Mouse (Mus musculus): ENCODE results near the gene Shcbp1. TPM values are rescaled to one million over a fixed set of nuclear protein-coding genes. Genes with fewer than 3 reads are reported as not detected.
A peak's percentile ranks its signal among the peaks of the same experiment; 100 is the strongest.
"Not testable (repeated sequence)": the region's sequence is repeated elsewhere in the genome, so short reads cannot be mapped to it uniquely, and the experiment has no call there.

Gene Shcbp1
- total and polyA plus RNA-seq, 2 experiments from 2014 or later = 5.1 to 14.7 TPM

DNA sequence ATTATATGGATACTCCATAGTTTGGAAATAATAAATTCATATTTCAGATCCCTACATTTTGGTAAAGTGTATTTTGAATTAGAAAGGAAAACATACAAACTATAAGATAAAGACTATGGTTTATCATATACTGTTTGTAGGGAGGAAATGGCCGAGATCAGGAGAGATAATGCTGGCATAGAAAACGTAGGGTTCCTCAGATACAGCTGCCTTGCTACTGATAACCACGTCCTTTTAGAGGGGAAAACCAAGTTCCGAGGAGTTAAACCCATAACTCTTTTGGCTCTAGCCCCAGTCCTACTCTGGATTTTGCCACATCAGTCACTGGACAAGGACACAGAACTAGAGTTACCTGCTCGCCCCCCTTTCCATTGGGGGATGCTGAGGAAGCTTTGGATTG lies 26.3 kb downstream of the Shcbp1 start:
- H3K27ac ChIP-seq (ENCODE audit: low read depth) = no peak overlapping the region
- 76% methylated on average over 5 of the region's 5 CpGs for WGBS
- DNase-seq (ENCODE audit: low spot score) (no peak), ATAC-seq (ENCODE audit: insufficient read depth, low read depth) (no peak)
- H3K36me3 ChIP-seq (replicated peaks; ENCODE audit: control insufficient read depth, insufficient read depth, low read length) = 0 out of 2 replicates have a peak, but pooled peaks cover 5% of the 10 kb centered on the region
- H3K4me3 ChIP-seq (ENCODE audit: low read depth, low read length) = no peak overlapping the region
- H3K27me3 ChIP-seq (ENCODE audit: control insufficient read depth, insufficient read depth, low read length) = no peaks in the 10 kb centered on the region
- no peaks in the 10 kb centered on the region for H3K4me1 ChIP-seq (ENCODE audit: control insufficient read depth, insufficient read depth)
- no peaks in the 10 kb centered on the region for H3K9me3 ChIP-seq (replicated peaks; ENCODE audit: control insufficient read depth, low read length)
- H3K9ac ChIP-seq (replicated peaks; ENCODE audit: low read depth, low read length) = no peak overlapping the region
- no peak for TF ChIP-seq EP300 (IDR thresholded peaks at IDR 0.05; ENCODE audit: low read depth)
- no peak for TF ChIP-seq CTCF (IDR thresholded peaks at IDR 0.05; ENCODE audit: low read depth)
- no peak overlapping the region for H3K4me2 ChIP-seq (ENCODE audit: low read depth, low read length)

DNA sequence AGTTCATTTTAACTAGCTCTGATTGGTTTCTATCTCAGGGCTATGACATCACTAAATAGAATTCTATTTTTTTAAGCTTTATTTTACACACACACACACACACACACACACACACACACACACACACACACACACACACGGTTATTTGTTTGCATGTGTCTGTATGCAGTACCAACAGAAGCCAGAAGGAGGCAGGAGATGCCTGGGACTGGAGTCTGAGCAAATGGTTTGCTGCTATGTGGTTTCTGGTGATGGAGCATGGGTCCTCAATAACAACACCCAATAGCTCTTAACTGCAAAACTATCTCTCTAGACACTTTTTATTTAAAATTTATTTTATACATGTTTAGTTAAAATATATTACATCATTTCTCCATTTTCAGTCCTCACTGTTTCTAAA lies 48.4 kb downstream of the Shcbp1 start:
- DNase-seq (ENCODE audit: low spot score) = no peak
- H3K9me3 ChIP-seq (replicated peaks; ENCODE audit: control insufficient read depth, low read length) = no peaks in the 10 kb centered on the region
- H3K27me3 ChIP-seq (ENCODE audit: control insufficient read depth, insufficient read depth, low read length) = no peaks in the 10 kb centered on the region
- H3K36me3 ChIP-seq (replicated peaks; ENCODE audit: control insufficient read depth, insufficient read depth, low read length) = peaks cover 1% of the 10 kb centered on the region; the same call in 1 of the 2 replicates
- no peak overlapping the region for H3K4me2 ChIP-seq (ENCODE audit: low read depth, low read length)
- 73% methylated on average over 1 of the region's 1 CpGs for WGBS
- peak; percentile 26 for TF ChIP-seq CTCF (IDR thresholded peaks at IDR 0.05; ENCODE audit: low read depth)
- TF ChIP-seq EP300 (IDR thresholded peaks at IDR 0.05; ENCODE audit: low read depth) = no peak
- H3K27ac ChIP-seq (ENCODE audit: low read depth) = no peak overlapping the region
- no peaks in the 10 kb centered on the region for H3K4me1 ChIP-seq (ENCODE audit: control insufficient read depth, insufficient read depth)
- H3K9ac ChIP-seq (replicated peaks; ENCODE audit: low read depth, low read length) = no peak overlapping the region
- ATAC-seq (ENCODE audit: insufficient read depth, low read depth) = no peak
- no peak overlapping the region for H3K4me3 ChIP-seq (ENCODE audit: low read depth, low read length)

DNA sequence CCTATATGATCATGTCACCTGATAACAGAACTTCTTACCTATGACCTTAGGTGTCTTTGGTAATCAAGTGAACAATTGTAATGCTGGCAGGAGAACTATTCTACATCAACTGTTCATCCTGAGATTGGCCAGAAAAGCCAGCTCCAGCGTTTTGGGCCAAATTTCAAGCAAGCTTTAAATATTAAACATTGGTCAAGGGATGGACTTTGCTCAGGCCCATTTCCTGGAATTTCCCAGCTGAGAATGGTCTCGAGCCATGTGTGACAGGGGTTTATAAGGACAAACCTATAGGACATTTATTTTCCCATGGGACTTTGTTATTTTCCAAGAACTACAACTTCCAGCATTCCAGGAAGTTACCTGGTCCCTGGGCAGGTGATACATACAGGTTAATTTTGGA lies 63.8 kb downstream of the Shcbp1 start:
- ATAC-seq (ENCODE audit: insufficient read depth, low read depth) (no peak), DNase-seq (ENCODE audit: low spot score) (no peak)
- WGBS = 47% methylated on average over 2 of the region's 2 CpGs
- no peak overlapping the region for H3K27ac ChIP-seq (ENCODE audit: low read depth)
- H3K4me1 ChIP-seq (ENCODE audit: control insufficient read depth, insufficient read depth) = no peaks in the 10 kb centered on the region
- H3K27me3 ChIP-seq (ENCODE audit: control insufficient read depth, insufficient read depth, low read length) = no peaks in the 10 kb centered on the region
- H3K36me3 ChIP-seq (replicated peaks; ENCODE audit: control insufficient read depth, insufficient read depth, low read length) = no peaks in the 10 kb centered on the region
- no peak overlapping the region for H3K4me3 ChIP-seq (ENCODE audit: low read depth, low read length)
- no peaks in the 10 kb centered on the region for H3K9me3 ChIP-seq (replicated peaks; ENCODE audit: control insufficient read depth, low read length)
- TF ChIP-seq EP300 (IDR thresholded peaks at IDR 0.05; ENCODE audit: low read depth) (no peak), CTCF (IDR thresholded peaks at IDR 0.05; ENCODE audit: low read depth) (no peak)
- H3K4me2 ChIP-seq (ENCODE audit: low read depth, low read length) = no peak overlapping the region
- no peak overlapping the region for H3K9ac ChIP-seq (replicated peaks; ENCODE audit: low read depth, low read length)

DNA sequence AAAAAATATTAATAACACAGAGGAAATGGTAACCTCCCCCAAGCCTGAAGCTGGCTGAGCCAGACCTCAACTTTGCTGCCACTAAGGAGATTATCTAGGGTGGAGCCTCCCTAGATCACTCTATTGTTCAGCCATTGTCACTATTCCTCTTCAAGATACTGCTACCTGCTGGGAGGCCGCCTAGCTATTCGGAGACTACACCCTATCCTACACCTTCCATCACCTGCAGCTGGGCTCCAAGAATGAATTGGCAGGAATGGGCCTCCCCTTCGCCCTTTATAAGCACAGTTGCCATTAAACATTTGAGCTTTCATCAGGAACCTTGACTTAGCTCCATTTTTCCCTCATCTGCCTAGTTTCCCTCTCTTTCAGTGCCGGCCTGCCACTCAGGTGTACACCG lies 71.0 kb downstream of the Shcbp1 start:
- WGBS = 62% methylated on average over 5 of the region's 5 CpGs
- not testable (repeated sequence) for H3K9me3 ChIP-seq (replicated peaks; ENCODE audit: control insufficient read depth, low read length); H3K36me3 ChIP-seq (replicated peaks; ENCODE audit: control insufficient read depth, insufficient read depth, low read length); H3K4me2 ChIP-seq (ENCODE audit: low read depth, low read length); ATAC-seq (ENCODE audit: insufficient read depth, low read depth); H3K4me3 ChIP-seq (ENCODE audit: low read depth, low read length); H3K4me1 ChIP-seq (ENCODE audit: control insufficient read depth, insufficient read depth); H3K9ac ChIP-seq (replicated peaks; ENCODE audit: low read depth, low read length); DNase-seq (ENCODE audit: low spot score); H3K27me3 ChIP-seq (ENCODE audit: control insufficient read depth, insufficient read depth, low read length); H3K27ac ChIP-seq (ENCODE audit: low read depth)

DNA sequence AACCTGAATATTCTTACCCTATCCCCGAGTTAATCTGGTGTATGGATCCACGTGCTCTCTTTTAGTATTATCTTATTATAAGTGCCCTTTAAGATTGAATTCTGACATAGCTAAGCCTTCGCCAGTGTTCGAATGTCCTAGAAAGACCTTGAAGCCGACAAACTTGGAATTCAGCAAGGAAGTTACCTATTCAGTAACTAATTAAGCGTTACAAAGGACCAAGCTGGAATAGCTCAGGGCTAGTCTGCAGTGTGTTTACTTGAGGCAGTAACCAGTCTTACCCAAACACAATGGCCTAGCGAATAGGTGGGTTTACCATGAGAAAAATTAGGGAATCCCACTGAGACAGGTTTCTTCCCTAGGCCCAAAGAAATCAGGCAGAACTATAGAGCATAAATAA lies 71.5 kb downstream of the Shcbp1 start:
- 69% methylated on average over 7 of the region's 7 CpGs for WGBS
- not testable (repeated sequence) for H3K27me3 ChIP-seq (ENCODE audit: control insufficient read depth, insufficient read depth, low read length); H3K9ac ChIP-seq (replicated peaks; ENCODE audit: low read depth, low read length); H3K4me2 ChIP-seq (ENCODE audit: low read depth, low read length); DNase-seq (ENCODE audit: low spot score); H3K4me3 ChIP-seq (ENCODE audit: low read depth, low read length); H3K9me3 ChIP-seq (replicated peaks; ENCODE audit: control insufficient read depth, low read length); H3K36me3 ChIP-seq (replicated peaks; ENCODE audit: control insufficient read depth, insufficient read depth, low read length); ATAC-seq (ENCODE audit: insufficient read depth, low read depth); H3K4me1 ChIP-seq (ENCODE audit: control insufficient read depth, insufficient read depth); H3K27ac ChIP-seq (ENCODE audit: low read depth)

DNA sequence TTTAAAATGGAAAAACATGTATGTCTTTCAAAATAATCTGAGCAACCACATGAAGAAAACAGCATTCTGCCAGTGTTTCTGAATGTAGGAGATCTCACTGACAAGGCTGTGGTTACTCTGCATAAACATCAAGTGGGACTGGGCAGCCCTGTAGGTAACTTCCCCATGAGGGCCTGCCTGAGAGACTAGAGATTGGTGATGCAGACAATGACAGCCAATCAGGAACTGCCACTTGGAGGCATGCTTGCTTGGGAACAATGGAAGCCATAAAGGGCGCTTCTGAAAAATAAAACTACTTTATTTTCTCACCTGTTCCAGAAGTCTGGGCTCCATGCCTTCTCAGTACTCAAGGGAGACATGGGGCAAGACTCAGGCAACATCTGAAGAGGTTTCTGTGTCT lies 87.7 kb downstream of the Shcbp1 start:
- Histone ChIP-seq H3K4me1 (ENCODE audit: control insufficient read depth, insufficient read depth) (no peaks in the 10 kb centered on the region), H3K4me3 (ENCODE audit: low read depth, low read length) (no peak overlapping the region), H3K9ac (replicated peaks; ENCODE audit: low read depth, low read length) (no peak overlapping the region), H3K9me3 (replicated peaks; ENCODE audit: control insufficient read depth, low read length) (no peaks in the 10 kb centered on the region), H3K27me3 (ENCODE audit: control insufficient read depth, insufficient read depth, low read length) (no peaks in the 10 kb centered on the region), H3K36me3 (replicated peaks; ENCODE audit: control insufficient read depth, insufficient read depth, low read length) (no peaks in the 10 kb centered on the region), H3K27ac (ENCODE audit: low read depth) (no peak overlapping the region), H3K4me2 (ENCODE audit: low read depth, low read length) (no peak overlapping the region)
- DNase-seq (ENCODE audit: low spot score) (no peak), ATAC-seq (ENCODE audit: insufficient read depth, low read depth) (no peak)
- 50% methylated on average over 1 of the region's 1 CpGs for WGBS
- no peak for TF ChIP-seq EP300 (IDR thresholded peaks at IDR 0.05; ENCODE audit: low read depth)
- no peak for TF ChIP-seq CTCF (IDR thresholded peaks at IDR 0.05; ENCODE audit: low read depth)

Other genes with a start within 250 kb of the Shcbp1 start
- 6.7 and 6.8 TPM in 2 replicates for gene Zfp958, start 166.4 kb downstream of the Shcbp1 start, total RNA-seq (2014; rRNA removed; ENCODE audit: low replicate concordance)
- 9.0 and 10.1 TPM in 2 replicates for gene Zfp958, start 166.4 kb downstream of the Shcbp1 start, polyA plus RNA-seq (2015; fragmentation: Nextera tagmentation; extraction: Ambion mirVana)

Data from heart, postnatal 0 days (tissue).